Mouse (Mus musculus): ENCODE results near the gene Ctc1.

Gene Ctc1

GRCm38 (mm10) chr11:69070590-69071222 lies 55.0 kb downstream of the Ctc1 start, which contains the start of gene Tmem107:
Gene Tmem107 (plus strand): TSS chr11:69070806.
- DNase-seq (ENCODE audit: low read depth), result peak; percentile 96

- DNase-seq (ENCODE audit: low read depth), result no peak
Observed at GRCm38 (mm10) chr11:69071262-69071661, 55.6 kb downstream of the Ctc1 start.

- no peak for DNase-seq (ENCODE audit: low read depth)
Observed at GRCm38 (mm10) chr11:69072234-69072633, 56.5 kb downstream of the Ctc1 start.

GRCm38 (mm10) chr11:69072666-69073064 lies 57.0 kb downstream of the Ctc1 start:
- DNase-seq (ENCODE audit: low read depth), result no peak

GRCm38 (mm10) chr11:69073065-69073888 lies 57.6 kb downstream of the Ctc1 start:
- DNase-seq (ENCODE audit: low read depth), result peak; percentile 99

GRCm38 (mm10) chr11:69073951-69074775 lies 58.5 kb downstream of the Ctc1 start:
- DNase-seq (ENCODE audit: low read depth), result no peak

- DNase-seq (ENCODE audit: low read depth), result no peak
Observed at GRCm38 (mm10) chr11:69074776-69075069, 59.0 kb downstream of the Ctc1 start.

GRCm38 (mm10) chr11:69075764-69076479 lies 60.2 kb downstream of the Ctc1 start:
- DNase-seq (ENCODE audit: low read depth), result no peak

GRCm38 (mm10) chr11:69076572-69076971 lies 60.9 kb downstream of the Ctc1 start:
- DNase-seq (ENCODE audit: low read depth), result no peak

GRCm38 (mm10) chr11:69077316-69077715 lies 61.6 kb downstream of the Ctc1 start:
- DNase-seq (ENCODE audit: low read depth), result no peak

GRCm38 (mm10) chr11:69078041-69078440 lies 62.3 kb downstream of the Ctc1 start:
- DNase-seq (ENCODE audit: low read depth), result no peak

GRCm38 (mm10) chr11:69078805-69079438 lies 63.2 kb downstream of the Ctc1 start:
- DNase-seq (ENCODE audit: low read depth), result no peak

GRCm38 (mm10) chr11:69080102-69080854 lies 64.6 kb downstream of the Ctc1 start:
- DNase-seq (ENCODE audit: low read depth), result no peak

- no peak for DNase-seq (ENCODE audit: low read depth)
Observed at GRCm38 (mm10) chr11:69080855-69081222, 65.1 kb downstream of the Ctc1 start.

GRCm38 (mm10) chr11:69081613-69082012 lies 65.9 kb downstream of the Ctc1 start:
- no peak for DNase-seq (ENCODE audit: low read depth)

GRCm38 (mm10) chr11:69085608-69086007 lies 69.9 kb downstream of the Ctc1 start:
- DNase-seq (ENCODE audit: low read depth), result no peak

Data from naive thymus-derived CD4-positive, alpha-beta T cell, adult 2 months (primary cell).